Comparison of ENCODE assay signal across 15 mouse cellular contexts in the genomic region with DNA sequence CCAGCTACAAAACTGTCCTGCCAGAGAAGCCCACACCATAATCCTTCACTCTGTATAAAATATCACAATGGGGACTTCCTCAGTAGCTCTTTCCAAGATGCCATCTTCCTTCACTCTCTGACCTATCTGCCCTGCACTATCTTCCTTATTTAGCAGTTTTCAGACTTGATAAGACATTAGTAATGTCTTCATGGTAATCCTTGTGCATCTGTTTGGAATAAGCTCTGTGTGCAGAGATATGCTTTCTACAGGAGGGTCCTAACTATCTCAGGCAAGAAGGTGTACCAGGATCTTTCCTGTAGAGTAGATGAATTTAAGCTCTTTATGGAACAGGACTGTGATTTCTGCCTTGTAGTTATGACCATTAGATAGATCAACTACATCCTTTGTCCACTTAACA.
"Had no signal": no experiment of that assay in that cellular context is flagged by ENCODE, and none has a peak within 500 bp of the region (broad histone marks: within the 10 kb centered on the region; RNA-seq: fewer than 3 reads in every experiment).

No protein-coding gene starts in this region.

- H3K9ac ChIP-seq: neural tube, embryonic 15.5 days; stomach, embryonic 15.5 days had no signal

- H3K4me3 ChIP-seq: neural tube, embryonic 15.5 days; stomach, embryonic 15.5 days had no signal

- H3K9me3 ChIP-seq: neural tube, embryonic 15.5 days; stomach, embryonic 15.5 days had no signal

- H3K36me3 ChIP-seq: neural tube, embryonic 15.5 days; stomach, embryonic 15.5 days had no signal

- H3K27ac ChIP-seq: neural tube, embryonic 15.5 days; stomach, embryonic 15.5 days; stomach, postnatal 0 days had no signal

- H3K4me2 ChIP-seq: neural tube, embryonic 15.5 days; stomach, embryonic 15.5 days had no signal

- H3K27me3 ChIP-seq: neural tube, embryonic 15.5 days; stomach, embryonic 15.5 days had no signal

- DNase-seq: retina, postnatal 1 day; right cerebral cortex, adult 18-20 months; right cerebral cortex, postnatal 14 days; right cerebral cortex, postnatal 25 days; right cerebral cortex, postnatal 4 days; spleen, adult 18-20 months; thymus, adult 18-20 months; thymus, adult 2 months; thymus, postnatal 14 days; thymus, postnatal 25 days; thymus, postnatal 36 days; thymus, postnatal 4 days had no signal
